Mouse (Mus musculus) ES-E14 (cell line): ENCODE measurements at regions not wholly inside any gene's neighbourhood (a gene's known extent, or its start where the extent isn't known, plus 50 kb on each side); places are given as distances from the start of the nearest gene placed in this dataset.

Experiments used
- CHD2 ChIP-seq: IDR thresholded peaks from 2 replicates; pipeline ENCODE4 v1.6.1; 2014; ENCODE audit warnings: mild to moderate bottlenecking, low read depth, low read length, inconsistent platforms
- ZC3H11A ChIP-seq: IDR thresholded peaks from 2 replicates; pipeline ENCODE4 v1.6.1; 2012; ENCODE audit warnings: low read depth, mild to moderate bottlenecking, inconsistent platforms, low read length, borderline replicate concordance
- ZNF384 ChIP-seq: IDR thresholded peaks from 2 replicates; pipeline ENCODE4 v1.6.1; 2012; ENCODE audit warnings: low read depth, low read length, inconsistent platforms

GRCm38 (mm10) chr2:115338178-115338577 lies 243.3 kb upstream of the BC052040 start:
- no peak for TF ChIP-seq ZC3H11A
- TF ChIP-seq ZNF384: no peak
- TF ChIP-seq CHD2: no peak
